Mouse (Mus musculus): ENCODE data around the gene Tpst1. TPM values are rescaled to one million over a fixed set of nuclear protein-coding genes. Genes with fewer than 3 reads are reported as not detected.

Tpst1 gene
- total RNA-seq, 2 experiments from 2014 or later = 7.5 to 17.3 TPM

- ATAC-seq (replicated peaks; ENCODE audit: poor library complexity, severe bottlenecking) = peak; percentile 78
Measured at GRCm38 (mm10) chr5:130129524-130129793, 56.3 kb downstream of the Tpst1 start.

- no peak for ATAC-seq (replicated peaks; ENCODE audit: poor library complexity, severe bottlenecking)
Measured at GRCm38 (mm10) chr5:130136597-130136996, 63.5 kb downstream of the Tpst1 start.

DNA sequence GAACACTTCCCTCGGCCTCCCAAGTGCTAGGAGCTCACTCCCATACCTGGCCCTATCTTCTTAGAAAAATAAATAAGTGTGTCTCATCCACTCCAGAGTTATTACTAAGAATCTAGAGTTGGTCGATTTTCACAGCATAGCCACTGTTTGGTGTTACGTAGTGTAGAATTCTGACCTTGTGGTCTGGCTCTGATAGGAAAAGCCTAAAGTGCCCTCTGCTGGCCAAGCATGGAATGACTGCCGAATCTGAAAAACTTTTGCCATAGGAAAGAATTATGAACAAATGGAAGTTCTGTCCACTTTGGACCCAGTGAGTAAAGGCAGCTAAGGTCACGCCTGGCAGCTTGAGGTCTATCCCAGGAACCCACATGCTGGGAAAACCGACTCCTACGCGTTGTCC, 66.3 kb downstream of the Tpst1 start:
- peak; percentile 43 for ATAC-seq (replicated peaks; ENCODE audit: poor library complexity, severe bottlenecking)

DNA sequence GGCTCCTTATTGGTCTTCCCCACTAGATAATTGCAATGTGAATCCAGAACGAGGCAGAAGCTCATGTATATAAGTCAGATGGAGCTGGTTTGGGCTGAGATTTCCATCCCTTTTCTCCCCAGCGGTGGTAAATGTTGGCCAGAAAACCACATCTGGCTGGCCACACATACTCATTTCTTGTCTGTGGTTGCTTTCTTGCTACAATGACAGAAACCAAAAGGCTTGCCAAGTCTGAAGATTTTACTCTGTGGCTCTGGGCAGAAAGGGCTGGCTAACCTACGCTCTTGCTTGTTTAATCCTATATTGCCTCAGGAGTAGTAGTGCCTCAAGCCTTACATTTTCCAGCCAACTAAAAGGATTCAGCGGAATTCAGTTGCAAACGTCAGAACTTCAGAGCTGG, 68.0 kb downstream of the Tpst1 start:
- ATAC-seq (replicated peaks; ENCODE audit: poor library complexity, severe bottlenecking) = no peak

DNA sequence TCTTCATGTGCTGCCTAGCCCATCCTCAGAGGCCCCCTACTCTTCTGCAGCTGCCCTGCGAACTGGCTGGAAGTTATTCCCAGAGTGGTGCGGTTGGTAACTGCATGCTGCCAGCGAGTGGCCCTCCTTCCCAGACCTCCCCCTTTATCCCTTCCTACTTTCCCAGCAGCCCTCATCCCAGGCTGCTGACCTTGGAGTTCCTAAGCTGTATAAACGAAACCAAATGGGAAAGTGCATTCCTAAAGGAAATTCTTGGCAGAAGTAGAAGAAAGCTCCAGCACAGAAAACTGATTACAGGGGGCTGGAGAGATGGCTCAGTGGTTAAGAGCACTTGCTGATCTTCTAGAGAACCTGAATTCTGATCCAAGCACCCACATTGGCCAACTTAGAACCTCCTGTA, 68.9 kb downstream of the Tpst1 start:
- ATAC-seq (replicated peaks; ENCODE audit: poor library complexity, severe bottlenecking) = no peak

GRCm38 (mm10) chr5:130143101-130143500, 70.0 kb downstream of the Tpst1 start:
- no peak for ATAC-seq (replicated peaks; ENCODE audit: poor library complexity, severe bottlenecking)

GRCm38 (mm10) chr5:130143977-130144333, 70.8 kb downstream of the Tpst1 start:
- ATAC-seq (replicated peaks; ENCODE audit: poor library complexity, severe bottlenecking) = peak; percentile 43

DNA sequence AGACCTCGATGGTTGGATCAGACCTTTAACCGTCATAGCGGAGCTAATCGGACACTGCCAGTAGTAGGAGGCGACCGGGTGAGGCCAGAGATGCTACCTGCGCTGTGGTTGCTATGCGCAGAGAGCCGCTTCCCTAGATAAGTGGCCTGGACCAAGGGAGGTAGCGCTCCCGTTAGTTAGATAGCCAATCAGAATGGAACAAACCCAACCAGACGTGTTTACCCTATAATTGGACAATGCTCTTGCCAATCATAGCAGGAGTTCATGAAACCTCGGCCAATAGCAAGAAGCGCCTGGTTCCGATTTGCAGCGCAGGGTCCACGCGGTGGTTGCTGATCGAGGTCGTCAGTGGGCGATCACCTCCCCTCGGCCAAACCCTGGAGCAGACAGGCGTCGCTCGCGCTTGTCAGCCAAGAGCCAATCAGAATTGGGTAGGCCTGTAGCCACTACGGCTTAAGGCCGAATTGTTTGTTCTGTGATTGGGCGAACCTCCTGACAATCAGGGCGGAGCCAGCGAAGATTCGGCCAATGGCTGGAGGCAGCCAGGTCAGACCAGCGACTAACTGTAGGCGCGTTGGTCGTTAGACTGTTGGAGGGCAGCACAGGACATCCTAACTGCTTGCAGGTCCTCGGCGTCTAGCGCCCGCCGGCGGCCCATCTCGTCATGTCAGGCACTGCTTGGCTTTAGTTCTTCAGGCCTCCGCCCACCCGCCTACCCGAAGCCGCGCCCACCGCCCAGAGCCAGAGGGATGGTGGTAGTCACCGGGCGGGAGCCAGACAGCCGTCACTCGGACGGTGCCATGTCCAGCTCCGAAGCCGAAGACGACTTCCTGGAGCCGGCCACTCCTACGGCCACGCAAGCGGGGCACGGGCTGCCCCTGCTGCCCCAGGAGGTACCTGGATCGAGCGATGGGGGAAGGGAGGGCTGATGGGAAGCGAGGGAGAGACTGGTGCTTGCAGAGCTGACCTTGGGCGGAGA, 71.5 kb downstream of the Tpst1 start, which contains the start of gene Kctd7:
Gene Kctd7, plus strand, starts transcription at position 528 of the 979 bp plus-strand sequence.
- ATAC-seq (replicated peaks; ENCODE audit: poor library complexity, severe bottlenecking) = peak; percentile 78

DNA sequence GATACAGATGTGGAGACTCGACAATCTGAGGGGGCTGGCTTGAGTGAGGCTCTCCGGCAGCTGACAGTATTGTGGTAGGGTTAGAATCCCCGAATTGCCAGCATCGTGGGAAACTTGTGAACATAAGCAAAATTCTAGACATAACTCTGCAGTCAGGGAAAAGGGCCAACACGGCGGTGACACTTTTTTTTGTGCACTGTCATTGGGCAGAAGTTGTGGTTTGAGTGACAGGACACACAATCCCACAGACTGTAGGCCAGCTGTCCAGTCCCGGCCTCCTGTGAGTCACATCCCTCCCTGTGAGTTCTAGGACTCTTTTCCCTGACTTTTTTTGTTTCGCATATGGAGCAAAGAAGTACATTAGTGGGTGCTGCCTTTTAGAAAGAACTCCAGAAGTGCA, 72.8 kb downstream of the Tpst1 start:
- ATAC-seq (replicated peaks; ENCODE audit: poor library complexity, severe bottlenecking) = no peak

DNA sequence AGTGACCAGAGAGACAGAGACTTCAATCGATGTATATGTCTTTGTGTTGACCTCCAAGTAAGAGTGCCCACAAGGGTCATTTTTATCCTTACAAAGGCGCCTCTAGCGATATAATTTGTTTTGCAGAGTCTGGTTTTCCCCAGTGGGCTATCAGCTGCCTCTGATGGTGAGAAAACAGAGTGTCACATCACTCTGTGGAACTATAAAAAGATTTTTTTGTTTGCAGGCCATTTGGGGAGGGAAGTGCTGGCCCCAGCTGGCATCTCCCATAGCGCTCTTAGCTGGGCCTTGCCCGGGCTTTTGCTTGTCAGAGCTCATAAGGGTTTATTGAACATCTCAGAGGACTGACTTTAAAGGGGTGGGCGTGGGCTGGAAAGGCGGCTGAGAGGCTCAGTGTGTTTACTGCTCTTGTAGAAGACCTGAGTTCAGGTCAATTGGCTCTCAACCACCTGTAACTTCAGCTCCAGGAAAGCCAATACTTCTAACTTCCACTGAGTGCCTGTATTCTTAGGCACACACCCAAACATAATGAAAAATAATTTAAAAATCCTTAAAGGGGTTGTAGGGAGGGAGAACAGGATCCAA, 76.7 kb downstream of the Tpst1 start:
- ATAC-seq (replicated peaks; ENCODE audit: poor library complexity, severe bottlenecking) = no peak

GRCm38 (mm10) chr5:130154286-130154685, 81.2 kb downstream of the Tpst1 start:
- no peak for ATAC-seq (replicated peaks; ENCODE audit: poor library complexity, severe bottlenecking)

- no peak for ATAC-seq (replicated peaks; ENCODE audit: poor library complexity, severe bottlenecking)
Measured at GRCm38 (mm10) chr5:130158545-130158944, 85.4 kb downstream of the Tpst1 start.

DNA sequence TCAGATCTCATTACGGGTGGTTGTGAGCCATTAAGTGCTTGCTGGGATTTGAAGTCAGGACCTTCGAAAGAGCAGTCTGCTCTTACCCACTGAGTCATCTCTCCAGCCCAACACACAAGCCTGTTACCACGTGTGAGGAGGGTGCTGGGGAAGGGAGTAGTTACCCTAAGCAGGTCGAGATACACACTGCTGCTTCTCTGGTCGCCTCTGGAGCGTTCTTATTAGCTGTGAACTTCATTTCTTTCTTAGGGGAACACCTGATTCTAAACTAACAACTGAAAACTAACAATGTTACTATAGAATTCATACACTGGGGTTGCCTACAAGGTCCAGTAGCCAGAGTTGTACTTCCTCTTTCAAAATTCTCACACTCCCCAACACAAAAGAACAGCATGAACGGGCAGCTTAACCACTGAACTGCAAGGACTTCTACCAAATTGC, 86.7 kb downstream of the Tpst1 start:
- peak; percentile 74 for ATAC-seq (replicated peaks; ENCODE audit: poor library complexity, severe bottlenecking)

- ATAC-seq (replicated peaks; ENCODE audit: poor library complexity, severe bottlenecking) = peak; percentile 89
Measured at GRCm38 (mm10) chr5:130163670-130164069, 90.5 kb downstream of the Tpst1 start.

GRCm38 (mm10) chr5:130165213-130165612, 92.1 kb downstream of the Tpst1 start:
- ATAC-seq (replicated peaks; ENCODE audit: poor library complexity, severe bottlenecking) = no peak

- no peak for ATAC-seq (replicated peaks; ENCODE audit: poor library complexity, severe bottlenecking)
Measured at GRCm38 (mm10) chr5:130169109-130169508, 96.0 kb downstream of the Tpst1 start.

DNA sequence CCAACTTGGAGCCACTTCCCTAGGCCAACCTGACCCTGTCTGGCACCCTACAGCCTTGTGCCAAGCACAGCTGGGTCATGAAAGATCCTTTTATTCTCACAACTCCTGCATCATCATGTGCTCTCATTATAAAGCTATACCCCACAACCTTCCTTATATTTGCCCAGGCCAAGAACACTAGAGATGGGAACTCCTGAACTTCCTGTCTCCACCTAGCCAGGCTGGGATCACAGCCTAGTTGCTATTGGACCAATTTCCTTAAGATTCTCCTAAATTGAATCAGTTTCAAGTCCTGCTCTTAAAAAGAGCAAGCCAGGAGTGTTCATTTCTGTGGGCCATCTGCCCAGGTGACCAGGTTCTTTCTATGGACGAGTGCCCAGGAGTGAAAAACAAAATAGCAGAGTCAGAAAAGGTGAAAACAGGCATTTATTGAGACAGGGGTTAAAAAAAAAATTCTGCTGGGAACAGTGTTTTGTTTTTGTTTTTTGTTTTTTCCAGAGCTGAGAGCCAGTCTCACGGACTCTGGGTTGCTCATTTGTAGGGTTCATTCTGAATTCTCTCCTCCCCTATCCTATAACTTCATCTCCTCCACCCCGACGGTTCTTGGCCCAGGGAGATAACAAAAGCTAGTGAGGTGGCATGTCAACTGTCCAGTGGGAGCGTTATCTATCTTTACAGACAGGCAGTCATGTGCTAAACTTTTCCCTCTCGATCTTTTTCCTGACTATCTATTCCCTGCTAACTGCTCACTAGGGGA, 97.7 kb downstream of the Tpst1 start:
- ATAC-seq (replicated peaks; ENCODE audit: poor library complexity, severe bottlenecking) = peak; percentile 3

DNA sequence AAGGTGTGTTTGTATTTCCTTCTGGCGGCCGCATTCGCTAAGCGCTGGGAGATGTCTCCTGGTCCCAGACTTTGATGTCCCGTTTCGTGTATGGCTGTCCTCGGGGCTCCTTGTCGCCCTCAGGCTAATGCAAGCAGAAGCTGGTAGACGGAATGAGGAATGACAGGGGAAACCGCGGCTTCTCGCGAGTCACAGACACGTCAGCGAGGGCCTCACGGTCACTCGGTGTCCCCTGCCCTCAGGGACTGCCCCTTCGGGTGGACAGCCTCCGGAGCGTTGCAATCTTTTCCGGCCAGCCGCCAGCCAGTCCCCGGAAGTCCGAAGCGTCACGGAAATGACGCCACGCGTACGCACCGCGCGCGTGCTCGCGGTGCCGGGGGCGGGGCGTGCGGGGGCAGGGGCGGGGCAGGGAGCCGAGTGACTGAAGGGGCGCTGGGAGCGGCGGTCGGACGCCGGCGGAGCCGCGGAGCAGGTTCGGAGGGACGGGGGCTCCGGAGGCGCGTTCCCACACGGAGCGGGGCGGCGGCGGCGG, 98.4 kb downstream of the Tpst1 start, which contains the start of gene Rabgef1:
Gene Rabgef1, plus strand, starts transcription at position 376 of the 532 bp plus-strand sequence.
- peak; percentile 86 for ATAC-seq (replicated peaks; ENCODE audit: poor library complexity, severe bottlenecking)

GRCm38 (mm10) chr5:130171956-130172601, 99.0 kb downstream of the Tpst1 start:
- peak; percentile 78 for ATAC-seq (replicated peaks; ENCODE audit: poor library complexity, severe bottlenecking)

DNA sequence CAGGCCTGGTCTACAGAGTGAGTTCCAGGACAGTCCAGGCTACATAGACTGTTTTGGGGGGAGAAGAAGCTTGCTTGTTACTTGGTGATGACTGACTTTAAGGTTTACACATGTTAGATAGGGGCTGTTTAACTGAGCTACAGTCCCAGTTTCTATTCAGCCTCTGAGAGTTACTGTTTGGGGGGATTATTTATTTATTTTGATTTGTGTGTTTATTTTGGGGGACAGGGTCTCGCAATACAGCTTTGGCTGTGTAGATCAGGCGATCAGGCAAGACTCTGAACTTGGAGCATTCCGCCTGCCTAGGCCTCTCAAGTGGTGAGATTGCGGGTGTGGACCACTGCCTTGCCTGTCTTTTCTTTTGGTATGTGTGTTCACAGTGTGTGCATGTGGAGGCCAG, 99.9 kb downstream of the Tpst1 start:
- no peak for ATAC-seq (replicated peaks; ENCODE audit: poor library complexity, severe bottlenecking)

Data from granulocyte monocyte progenitor cell, adult 5-6 weeks (primary cell).